Mouse (Mus musculus) C2C12 (cell line): Measurements from ENCODE around the gene Hltf.

ENCODE experiments used
- CEBPB ChIP-seq: IDR thresholded peaks from one replicate; pipeline ENCODE4 v1.6.1; 2011; ENCODE audit warnings: low read depth, mild to moderate bottlenecking, control low read depth, moderate library complexity
- CTCF ChIP-seq: IDR thresholded peaks from one replicate; pipeline ENCODE4 v1.5.1; 2011; ENCODE audit not compliant: control insufficient read depth, insufficient read depth, insufficient read length
- FOSL1 ChIP-seq: IDR thresholded peaks from one replicate; pipeline ENCODE4 v1.8.0; 2011; ENCODE audit warnings: mild to moderate bottlenecking, low read length; ENCODE audit not compliant: poor library complexity, insufficient read depth, severe bottlenecking
- MAX ChIP-seq: IDR thresholded peaks from one replicate; pipeline ENCODE4 v1.6.1; 2011; ENCODE audit warnings: mild to moderate bottlenecking, control low read depth
- MYOD1 ChIP-seq: IDR thresholded peaks from one replicate; pipeline ENCODE4 v1.6.1; 2011; ENCODE audit warnings: low read depth; ENCODE audit not compliant: control insufficient read depth, insufficient read length
- MYOG ChIP-seq: IDR thresholded peaks from one replicate; pipeline ENCODE4 v1.6.1; 2011; ENCODE audit not compliant: control insufficient read depth, insufficient read length; ENCODE audit errors: extremely low read depth
- USF1 ChIP-seq: IDR thresholded peaks from one replicate; pipeline ENCODE4 v1.6.1; 2011; ENCODE audit warnings: low read depth, mild to moderate bottlenecking, control low read depth, moderate library complexity

GRCm38 (mm10) chr3:20018076-20018475 lies 39.5 kb upstream of the Hltf start:
- no peak for TF ChIP-seq CTCF
- TF ChIP-seq USF1, result no peak
- TF ChIP-seq MAX, result no peak
- no peak for TF ChIP-seq MYOD1
- no peak for TF ChIP-seq CEBPB
- no peak for TF ChIP-seq FOSL1
- no peak for TF ChIP-seq MYOG
